Mouse (Mus musculus) heart, postnatal 14 days (tissue): ENCODE data around the gene Gale. TPM values are rescaled to one million over a fixed set of nuclear protein-coding genes. Genes with fewer than 3 reads are reported as not detected.

ENCODE experiments used
- DNase-seq, 2 experiments: peaks; one replicate each; pipeline ENCODE4 v3.0.0; 2021 to 2022
- intact Hi-C: fragments of 180-260 bp; cut with DNase I; formaldehyde crosslinking; loops from one replicate; pipeline ENCODE4 v1.15.1; 2025
- long read RNA-seq, 2 experiments: library from polyadenylated mRNA; stranded (forward); transcript quantifications; one replicate each; pipeline ENCODE4 v2.0.0; 2021
- total RNA-seq, 2 experiments: library from RNA; stranded (reverse); gene quantifications; 2 replicates each; pipeline ENCODE4 v1.2.3; 2021

The Gale gene
- total RNA-seq = 1 to 10 TPM; 2.1 to 3.1 TPM
- long read RNA-seq, experiment 1, partial matches to known transcripts = 0 of 2 reads
- long read RNA-seq, experiment 1, other reads (novel, unspliced or antisense) = 1 of 2 reads
- long read RNA-seq, experiment 2, partial matches to known transcripts = 1 of 4 reads
- long read RNA-seq, experiment 2, other reads (novel, unspliced or antisense) = 0 of 4 reads

GRCm38 (mm10) chr4:135963457-135964193 lies at the start of gene Gale:
Gale (plus strand) TSS chr4:135963727.
- peak; percentile 93 for DNase-seq
- intact Hi-C loops = loop anchor here (5.0 kb wide), 2 partner anchors 71 to 161 kb away; no protein-coding TSS in a partner anchor

GRCm38 (mm10) chr4:135918635-135919279 lies 44.8 kb upstream of the Gale start:
- no peak for DNase-seq
- intact Hi-C loops = loop anchor here (2.0 kb wide), 1 partner anchor 28 kb away; no protein-coding TSS in a partner anchor

- intact Hi-C loops = loop anchor here (2.0 kb wide), 1 partner anchor 28 kb away; no protein-coding TSS in a partner anchor
- DNase-seq = no peak
Measured at GRCm38 (mm10) chr4:135919280-135919639, 44.3 kb upstream of the Gale start.

GRCm38 (mm10) chr4:135920304-135921241 lies 43.0 kb upstream of the Gale start, which contains the start of gene Fuca1:
Fuca1 (plus strand) TSS chr4:135920735.
- peak; percentile 96 to 97 for DNase-seq
- intact Hi-C loops = loop anchor here (1.0 kb wide), 1 partner anchor 119 kb away; no protein-coding TSS in a partner anchor

- intact Hi-C loops = no loop called here
- peak in 1 of 2 experiments; percentile 38 for DNase-seq
Measured at GRCm38 (mm10) chr4:135921257-135922120, 42.0 kb upstream of the Gale start.

- no peak for DNase-seq
- intact Hi-C loops = no loop called here
Measured at GRCm38 (mm10) chr4:135922190-135922589, 41.3 kb upstream of the Gale start.

GRCm38 (mm10) chr4:135924418-135924817 lies 39.1 kb upstream of the Gale start:
- intact Hi-C loops = no loop called here
- DNase-seq = no peak

- intact Hi-C loops = no loop called here
- DNase-seq = no peak
Measured at GRCm38 (mm10) chr4:135925341-135925740, 38.2 kb upstream of the Gale start.

GRCm38 (mm10) chr4:135926195-135926808 lies 37.2 kb upstream of the Gale start:
- intact Hi-C loops = no loop called here

GRCm38 (mm10) chr4:135926861-135927260 lies 36.7 kb upstream of the Gale start:
- intact Hi-C loops = no loop called here
- no peak for DNase-seq

More at GRCm38 (mm10) chr4:135926195-135926808, 37.2 kb upstream of the Gale start:
- DNase-seq = no peak

GRCm38 (mm10) chr4:135928376-135928775 lies 35.2 kb upstream of the Gale start:
- intact Hi-C loops = no loop called here
- DNase-seq = no peak

- intact Hi-C loops = no loop called here
- DNase-seq = no peak
Measured at GRCm38 (mm10) chr4:135929405-135929804, 34.1 kb upstream of the Gale start.

GRCm38 (mm10) chr4:135929828-135930227 lies 33.7 kb upstream of the Gale start:
- intact Hi-C loops = loop anchor here (5.0 kb wide), 1 partner anchor 38 kb away; no protein-coding TSS in a partner anchor

GRCm38 (mm10) chr4:135930239-135930638 lies 33.3 kb upstream of the Gale start:
- intact Hi-C loops = loop anchor here (5.0 kb wide), 1 partner anchor 38 kb away; no protein-coding TSS in a partner anchor
- no peak for DNase-seq

More at GRCm38 (mm10) chr4:135929828-135930227, 33.7 kb upstream of the Gale start:
- DNase-seq = no peak

GRCm38 (mm10) chr4:135931832-135932231 lies 31.7 kb upstream of the Gale start:
- intact Hi-C loops = loop anchor here (5.0 kb wide), 1 partner anchor 40 kb away; no protein-coding TSS in a partner anchor
- DNase-seq = no peak

GRCm38 (mm10) chr4:135934708-135935500 lies 28.6 kb upstream of the Gale start:
- intact Hi-C loops = loop anchor here (5.0 kb wide), 1 partner anchor 43 kb away; no protein-coding TSS in a partner anchor
- DNase-seq = no peak

GRCm38 (mm10) chr4:135935502-135935901 lies 28.0 kb upstream of the Gale start:
- DNase-seq = peak; percentile 39 to 65

GRCm38 (mm10) chr4:135938858-135939257 lies 24.7 kb upstream of the Gale start:
- intact Hi-C loops = no loop called here
- no peak for DNase-seq

More at GRCm38 (mm10) chr4:135935502-135935901, 28.0 kb upstream of the Gale start:
- intact Hi-C loops = no loop called here
